Mouse (Mus musculus) CD8-positive naive resting alpha-beta T cell, adult 2 months (primary cell): Measurements from ENCODE around the gene Gm17455.

Experiments used
- DNase-seq, 2 experiments: peaks; one replicate each; pipeline ENCODE4 v3.0.0; 2022; ENCODE audit warnings: low read depth in 2 of 2, low spot score in 2 of 2

The Gm17455 gene

GRCm38 (mm10) chr10:60373543-60373936 lies 26.0 kb upstream of the Gm17455 start:
- no peak for DNase-seq

- no peak for DNase-seq
Measured at GRCm38 (mm10) chr10:60373937-60374578, 25.5 kb upstream of the Gm17455 start.

GRCm38 (mm10) chr10:60376704-60377103 lies 22.8 kb upstream of the Gm17455 start:
- DNase-seq: no peak

- DNase-seq: no peak
Measured at GRCm38 (mm10) chr10:60379419-60379957, 20.0 kb upstream of the Gm17455 start.

- no peak for DNase-seq
Measured at GRCm38 (mm10) chr10:60380229-60380628, 19.3 kb upstream of the Gm17455 start.

GRCm38 (mm10) chr10:60381142-60381925 lies 18.2 kb upstream of the Gm17455 start:
- DNase-seq: peak; percentile 65 to 74

- DNase-seq: no peak
Measured at GRCm38 (mm10) chr10:60388332-60388731, 11.2 kb upstream of the Gm17455 start.

- DNase-seq: peak; percentile 61 to 65
Measured at GRCm38 (mm10) chr10:60389447-60389865, 10.1 kb upstream of the Gm17455 start.

- DNase-seq: no peak
Measured at GRCm38 (mm10) chr10:60390177-60390903, 9.2 kb upstream of the Gm17455 start.

GRCm38 (mm10) chr10:60390904-60391420 lies 8.6 kb upstream of the Gm17455 start:
- DNase-seq: no peak

GRCm38 (mm10) chr10:60391661-60392060 lies 7.9 kb upstream of the Gm17455 start:
- DNase-seq: no peak

GRCm38 (mm10) chr10:60394936-60395335 lies 4.6 kb upstream of the Gm17455 start:
- no peak for DNase-seq

GRCm38 (mm10) chr10:60395605-60396004 lies 3.9 kb upstream of the Gm17455 start:
- no peak for DNase-seq

GRCm38 (mm10) chr10:60398051-60398814 lies 1.3 kb upstream of the Gm17455 start:
- peak in 1 of 2 experiments; percentile 29 for DNase-seq

- DNase-seq: no peak
Measured at GRCm38 (mm10) chr10:60400507-60401295, 1.2 kb downstream of the Gm17455 start.

GRCm38 (mm10) chr10:60405460-60406177 lies 6.1 kb downstream of the Gm17455 start:
- no peak for DNase-seq

- DNase-seq: peak; percentile 74 to 77
Measured at GRCm38 (mm10) chr10:60407831-60408230, 8.3 kb downstream of the Gm17455 start.

GRCm38 (mm10) chr10:60411794-60412193 lies 12.3 kb downstream of the Gm17455 start:
- DNase-seq: no peak

GRCm38 (mm10) chr10:60413756-60414155 lies 14.2 kb downstream of the Gm17455 start:
- DNase-seq: no peak
